Mouse (Mus musculus): ENCODE results near the gene Ncf2.
"Not testable (repeated sequence)": the region's sequence is repeated elsewhere in the genome, so short reads cannot be mapped to it uniquely, and the experiment has no call there.

Gene Ncf2

GRCm38 (mm10) chr1:152799897-152800296, at the start of gene Ncf2:
Ncf2 (plus strand) TSS chr1:152800194.
- DNase-seq (ENCODE audit: low read depth, low spot score), result no peak

GRCm38 (mm10) chr1:152750312-152750965, 49.6 kb upstream of the Ncf2 start, which contains the start of gene Apobec4:
Apobec4 (plus strand) TSS chr1:152750551.
- no peak for DNase-seq (ENCODE audit: low read depth, low spot score)

- no peak for DNase-seq (ENCODE audit: low read depth, low spot score)
Measured at GRCm38 (mm10) chr1:152761791-152762190, 38.2 kb upstream of the Ncf2 start.

- peak; percentile 98 for DNase-seq (ENCODE audit: low read depth, low spot score)
Measured at GRCm38 (mm10) chr1:152766032-152766772, 33.8 kb upstream of the Ncf2 start, which contains the start of the genes Rgl1 and Arpc5. Rgl1 (minus strand) TSS chr1:152766351. Arpc5 (plus strand) TSS chr1:152766542.

- no peak for DNase-seq (ENCODE audit: low read depth, low spot score)
Measured at GRCm38 (mm10) chr1:152766804-152767748, 32.9 kb upstream of the Ncf2 start.

- DNase-seq (ENCODE audit: low read depth, low spot score), result peak; percentile 95
Measured at GRCm38 (mm10) chr1:152767749-152768488, 32.1 kb upstream of the Ncf2 start.

- DNase-seq (ENCODE audit: low read depth, low spot score), result no peak
Measured at GRCm38 (mm10) chr1:152771016-152771415, 29.0 kb upstream of the Ncf2 start.

- not testable (repeated sequence) for DNase-seq (ENCODE audit: low read depth, low spot score)
Measured at GRCm38 (mm10) chr1:152774601-152775000, 25.4 kb upstream of the Ncf2 start.

GRCm38 (mm10) chr1:152779071-152779737, 20.8 kb upstream of the Ncf2 start:
- DNase-seq (ENCODE audit: low read depth, low spot score), result peak; percentile 85

- DNase-seq (ENCODE audit: low read depth, low spot score), result no peak
Measured at GRCm38 (mm10) chr1:152784620-152785019, 15.4 kb upstream of the Ncf2 start.

- DNase-seq (ENCODE audit: low read depth, low spot score), result not testable (repeated sequence)
Measured at GRCm38 (mm10) chr1:152785446-152785845, 14.5 kb upstream of the Ncf2 start.

GRCm38 (mm10) chr1:152786953-152787352, 13.0 kb upstream of the Ncf2 start:
- no peak for DNase-seq (ENCODE audit: low read depth, low spot score)

- no peak for DNase-seq (ENCODE audit: low read depth, low spot score)
Measured at GRCm38 (mm10) chr1:152788121-152788660, 11.8 kb upstream of the Ncf2 start.

GRCm38 (mm10) chr1:152790254-152790653, 9.7 kb upstream of the Ncf2 start:
- peak; percentile 97 for DNase-seq (ENCODE audit: low read depth, low spot score)

GRCm38 (mm10) chr1:152790821-152791220, 9.2 kb upstream of the Ncf2 start:
- DNase-seq (ENCODE audit: low read depth, low spot score), result peak; percentile 51

GRCm38 (mm10) chr1:152791269-152791668, 8.7 kb upstream of the Ncf2 start:
- DNase-seq (ENCODE audit: low read depth, low spot score), result no peak

GRCm38 (mm10) chr1:152792736-152793494, 7.1 kb upstream of the Ncf2 start:
- peak; percentile 77 for DNase-seq (ENCODE audit: low read depth, low spot score)

- DNase-seq (ENCODE audit: low read depth, low spot score), result peak; percentile 91
Measured at GRCm38 (mm10) chr1:152793495-152794130, 6.4 kb upstream of the Ncf2 start.

- DNase-seq (ENCODE audit: low read depth, low spot score), result peak; percentile 58
Measured at GRCm38 (mm10) chr1:152795688-152796255, 4.2 kb upstream of the Ncf2 start.
